Mouse (Mus musculus) heart, embryonic 10.5 days (tissue): ENCODE measurements around the gene Hapln2. TPM values are rescaled to one million over a fixed set of nuclear protein-coding genes. Genes with fewer than 3 reads are reported as not detected.

Experiments used
- DNase-seq: peaks from one replicate; pipeline ENCODE4 v3.0.0-alpha.2; 2017; ENCODE audit warnings: low spot score
- H3K27ac ChIP-seq: fragments of 300-500 bp; sonication (generic); 2 replicates; pipeline ENCODE4 v1.5.1; 2016; ENCODE audit warnings: mild to moderate bottlenecking
- H3K27me3 ChIP-seq: fragments of 300-500 bp; sonication (generic); 2 replicates; pipeline ENCODE4 v1.6.1; 2016; ENCODE audit warnings: mild to moderate bottlenecking; ENCODE audit not compliant: poor library complexity, insufficient read depth, severe bottlenecking
- H3K36me3 ChIP-seq: fragments of 300-500 bp; sonication (generic); 2 replicates; pipeline ENCODE4 v1.6.1; 2016; ENCODE audit warnings: mild to moderate bottlenecking, moderate library complexity
- H3K4me1 ChIP-seq: fragments of 300-500 bp; sonication (generic); 2 replicates; pipeline ENCODE4 v1.6.1; 2016; ENCODE audit warnings: mild to moderate bottlenecking
- H3K4me3 ChIP-seq: fragments of 300-500 bp; sonication (generic); 2 replicates; pipeline ENCODE4 v1.5.1; 2016; ENCODE audit warnings: mild to moderate bottlenecking, moderate library complexity
- H3K9me3 ChIP-seq: fragments of 300-500 bp; sonication (generic); 2 replicates; pipeline ENCODE4 v1.6.1; 2016; ENCODE audit warnings: mild to moderate bottlenecking, moderate library complexity
- WGBS: fragments of 180-500 bp; shearing (Covaris S2); methylation state at CpG from one replicate; pipeline ENCODE4 v1.1.7; 2016; 5-methylcytosine and 5-hydroxymethylcytosine counted together
- polyA plus RNA-seq: library from polyadenylated mRNA; unstranded; fragments of >200 nt; fragmentation: Nextera tagmentation; extraction: Ambion mirVana; gene quantifications from 2 replicates; pipeline ENCODE4 v1.2.1, GENCODE M21; 2016

Hapln2 gene
- polyA plus RNA-seq, 1 experiment from 2014 or later, result 0.08 TPM

GRCm38 (mm10) chr3:88030608-88031395 lies 3.4 kb upstream of the Hapln2 start:
- WGBS, result 18% methylated on average over 19 of the region's 19 CpGs
- H3K4me3 ChIP-seq, result no peak overlapping the region
- H3K4me1 ChIP-seq, result peaks cover 6% of the 10 kb centered on the region; the same call in 1 of the 2 replicates
- no peak for DNase-seq
- H3K36me3 ChIP-seq, result no peaks in the 10 kb centered on the region
- H3K27ac ChIP-seq, result no peak overlapping the region
- peaks cover 73% of the 10 kb centered on the region for H3K27me3 ChIP-seq
- H3K9me3 ChIP-seq, result no peaks in the 10 kb centered on the region

DNA sequence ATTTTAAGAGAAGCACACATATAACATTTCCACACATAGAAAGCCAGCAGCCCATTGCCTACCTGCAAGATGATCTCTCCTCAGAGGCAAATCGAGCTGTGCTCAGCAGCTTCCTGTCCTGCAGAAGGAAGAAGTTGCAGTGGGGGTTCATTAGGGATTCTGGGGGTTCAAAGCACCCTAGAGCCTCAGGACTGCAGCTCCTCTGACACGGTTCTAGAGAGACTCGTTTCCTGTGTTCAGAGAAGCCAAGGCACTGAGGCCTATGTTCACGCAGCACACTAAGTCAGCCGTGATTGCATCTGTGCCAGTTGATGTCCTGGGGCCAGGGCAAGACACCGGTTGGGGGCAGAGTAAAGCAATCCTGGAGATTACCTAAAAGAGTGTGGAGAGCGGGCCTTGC lies 560 bp downstream of the Hapln2 start:
- Histone ChIP-seq H3K27me3 (peaks cover 87% of the 10 kb centered on the region), H3K4me3 (no peak overlapping the region), H3K36me3 (no peaks in the 10 kb centered on the region), H3K4me1 (peaks cover 26% of the 10 kb centered on the region), H3K9me3 (no peaks in the 10 kb centered on the region), H3K27ac (no peak overlapping the region)
- WGBS, result 61% methylated on average over 7 of the region's 7 CpGs
- DNase-seq, result no peak

DNA sequence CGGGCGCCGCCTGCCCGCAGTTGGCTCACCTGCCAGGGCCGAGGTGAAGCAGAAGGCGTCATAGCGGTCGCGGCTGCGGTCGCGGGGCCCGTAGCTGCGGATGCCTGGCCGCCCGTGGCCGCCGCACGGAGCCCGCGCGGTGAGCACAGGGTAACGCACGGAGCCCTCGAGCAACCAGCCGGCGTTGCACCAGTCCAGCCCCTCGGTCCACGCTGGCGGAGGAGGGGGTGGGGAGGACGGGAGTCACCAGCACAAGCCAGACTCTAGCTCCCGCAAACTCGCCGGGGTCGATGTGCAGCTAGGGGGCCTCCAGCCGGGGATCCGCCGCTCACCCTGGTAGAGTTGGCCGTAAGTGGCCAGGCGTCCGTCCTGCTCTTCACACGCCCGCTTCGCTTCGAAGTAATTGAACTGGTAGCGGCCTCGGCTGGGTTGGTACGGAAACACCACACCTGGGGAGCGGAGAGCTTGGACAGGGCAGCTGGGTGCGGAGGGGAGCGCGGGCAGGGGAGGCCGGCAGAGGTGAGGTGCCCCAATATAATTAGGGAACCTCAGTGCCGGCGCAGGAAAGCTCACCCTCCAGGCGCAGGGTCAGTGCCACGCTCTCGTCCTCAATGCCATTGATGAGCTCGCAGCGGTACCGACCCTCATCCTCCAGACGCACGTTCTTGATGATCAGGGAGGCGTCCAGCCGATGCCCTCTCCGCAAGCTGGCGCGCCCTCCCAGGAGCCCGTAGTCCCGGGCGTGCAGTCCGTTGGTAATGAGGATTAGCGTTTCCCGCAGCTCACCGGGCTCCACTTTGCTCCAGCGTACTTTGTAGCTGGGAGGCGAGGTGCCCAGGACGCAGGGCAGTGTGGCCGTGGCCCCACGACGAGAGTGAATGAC lies 4.0 kb downstream of the Hapln2 start:
- under 1% methylated on average over 81 of the region's 81 CpGs for WGBS
- Histone ChIP-seq H3K4me1 (peaks cover 20% of the 10 kb centered on the region), H3K27ac (0 out of 2 replicates have a peak overlapping the region, but pooled peaks have one; percentile 36), H3K4me3 (peak overlapping the region; percentile 62), H3K9me3 (no peaks in the 10 kb centered on the region), H3K36me3 (no peaks in the 10 kb centered on the region), H3K27me3 (peaks cover 83% of the 10 kb centered on the region)
- no peak for DNase-seq

- no peaks in the 10 kb centered on the region for H3K9me3 ChIP-seq
- peak overlapping the region; percentile 62 for H3K4me3 ChIP-seq
- H3K27me3 ChIP-seq, result peaks cover 86% of the 10 kb centered on the region
- 0 out of 2 replicates have a peak overlapping the region, but pooled peaks have one; percentile 36 for H3K27ac ChIP-seq
- no peaks in the 10 kb centered on the region for H3K36me3 ChIP-seq
- WGBS, result 2% methylated on average over 66 of the region's 66 CpGs
- H3K4me1 ChIP-seq, result peaks cover 20% of the 10 kb centered on the region
- peak; percentile 96 for DNase-seq
Observed at GRCm38 (mm10) chr3:88022322-88023191, 4.8 kb downstream of the Hapln2 start.

DNA sequence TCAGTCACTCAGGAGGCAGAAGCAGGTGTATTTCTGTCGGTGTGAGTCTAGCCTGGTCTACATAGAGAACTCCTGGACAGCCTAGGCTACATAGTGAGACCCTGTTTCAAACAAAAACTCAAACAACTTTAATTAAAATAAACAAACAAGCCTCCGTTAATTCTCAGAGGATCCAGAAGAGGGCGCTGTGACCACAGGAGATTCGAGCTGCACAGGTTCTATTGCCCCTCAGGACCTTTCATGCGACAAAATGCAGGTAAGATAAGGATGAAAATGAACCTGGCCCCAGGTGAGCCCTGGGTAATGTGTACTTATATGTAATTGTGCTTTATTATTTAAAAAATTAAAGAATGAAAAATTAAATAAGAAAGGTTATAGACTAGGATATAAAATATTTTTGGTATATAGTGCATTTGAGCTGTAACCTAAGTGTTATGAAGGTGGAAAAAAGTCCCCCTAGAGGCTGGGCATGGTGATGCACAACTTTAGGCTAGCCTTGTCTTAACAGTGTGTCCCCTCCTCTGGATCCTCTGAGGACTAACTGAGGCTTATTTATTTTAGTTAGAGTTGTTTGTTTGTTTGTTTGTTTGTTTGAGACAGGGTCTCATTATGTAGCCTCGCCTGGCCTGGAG lies 16.6 kb downstream of the Hapln2 start:
- 10% methylated on average over 6 of the region's 6 CpGs for WGBS
- no peak for DNase-seq

DNA sequence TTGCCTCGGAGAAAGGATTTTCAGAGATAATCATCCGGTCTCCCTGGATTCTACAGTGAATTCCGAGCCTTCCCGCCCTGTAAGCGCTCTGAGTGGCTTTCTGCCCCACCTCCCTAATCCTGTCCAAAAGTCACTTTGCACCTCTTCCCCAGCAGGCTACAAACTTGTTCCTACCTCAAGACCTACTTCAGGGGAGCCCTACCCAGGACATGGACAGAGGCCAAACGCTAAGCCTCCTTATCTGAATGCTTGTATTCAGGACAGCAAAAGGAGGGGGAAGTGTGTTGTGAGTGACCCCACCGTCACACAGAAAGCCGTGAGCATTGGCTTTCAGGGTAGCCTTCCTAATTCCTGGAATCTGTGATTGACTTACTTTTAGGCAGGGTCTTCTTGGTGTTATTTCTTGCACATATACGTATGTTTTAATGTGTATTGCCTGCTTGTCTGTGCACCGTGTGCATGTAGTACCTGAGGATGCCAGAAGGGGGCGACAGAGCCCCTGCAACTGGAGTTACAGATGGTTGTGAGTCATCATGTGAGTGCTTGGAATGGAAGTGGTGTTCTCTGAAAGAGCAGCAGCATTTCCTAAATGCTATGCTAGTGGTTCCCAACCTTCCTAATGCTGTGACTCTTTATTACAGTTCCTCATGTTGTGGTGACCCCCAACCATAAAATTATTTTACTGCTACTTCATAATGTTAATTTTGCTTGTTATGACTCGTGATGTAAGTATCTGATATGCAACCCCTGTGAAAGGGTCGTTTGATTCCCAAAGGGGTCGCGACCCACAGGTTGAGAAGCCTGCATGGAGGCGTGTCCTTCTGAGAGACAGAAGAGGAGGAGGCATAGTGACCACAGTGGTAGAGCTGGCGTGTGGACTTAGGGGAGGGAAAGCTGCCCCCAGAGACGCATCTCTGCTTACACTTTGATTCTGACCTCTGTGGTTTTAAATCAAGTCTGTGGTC lies 21.3 kb downstream of the Hapln2 start:
- 0 out of 2 replicates have a peak, but pooled peaks cover 4% of the 10 kb centered on the region for H3K4me1 ChIP-seq
- H3K27me3 ChIP-seq, result peaks cover 54% of the 10 kb centered on the region
- no peak overlapping the region for H3K4me3 ChIP-seq
- H3K27ac ChIP-seq, result no peak overlapping the region
- no peak for DNase-seq
- WGBS, result 63% methylated on average over 18 of the region's 18 CpGs
- no peaks in the 10 kb centered on the region for H3K36me3 ChIP-seq
- peaks cover 4% of the 10 kb centered on the region; the same call in 1 of the 2 replicates for H3K9me3 ChIP-seq

More for the DNA sequence above, 16.6 kb downstream of the Hapln2 start:
- no peaks in the 10 kb centered on the region for H3K36me3 ChIP-seq
- peaks cover 22% of the 10 kb centered on the region for H3K27me3 ChIP-seq
- no peaks in the 10 kb centered on the region for H3K4me1 ChIP-seq
- no peak overlapping the region for H3K4me3 ChIP-seq
- H3K9me3 ChIP-seq, result peaks cover 4% of the 10 kb centered on the region; the same call in 1 of the 2 replicates
- no peak overlapping the region for H3K27ac ChIP-seq

DNA sequence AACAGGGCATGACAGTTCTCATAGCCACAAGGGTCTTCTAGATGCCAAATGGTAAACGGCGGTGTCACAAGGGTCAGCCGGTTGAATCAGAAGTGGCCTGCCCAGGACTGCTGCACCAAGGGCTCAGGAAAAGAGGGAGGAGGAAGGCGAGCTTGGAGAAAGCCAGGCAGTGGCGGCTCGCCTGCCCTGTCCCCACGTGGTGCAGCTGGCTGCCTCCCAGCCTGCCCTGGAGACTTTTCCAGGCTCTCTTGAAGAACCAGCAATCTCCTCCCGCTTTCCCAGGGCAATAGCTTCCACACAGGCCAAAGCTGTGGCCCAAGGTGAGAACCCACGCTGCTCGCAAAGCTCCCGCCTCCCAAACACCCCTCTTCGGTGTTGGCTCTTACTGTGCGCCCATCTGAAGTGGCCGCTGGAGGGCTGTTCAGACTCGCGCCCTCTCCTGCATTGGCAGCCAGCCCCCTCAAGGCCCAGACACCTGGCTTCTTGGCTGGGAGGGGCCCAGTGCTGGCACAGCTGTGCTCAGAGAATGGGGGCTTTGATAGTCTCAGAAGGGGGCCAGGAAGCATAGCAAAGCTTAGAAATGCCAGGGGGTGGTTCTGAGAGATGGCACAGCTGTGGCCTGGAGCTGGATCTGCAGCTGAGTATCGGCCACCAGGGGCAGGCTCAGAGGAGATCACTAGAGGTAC lies 24.9 kb downstream of the Hapln2 start:
- 0 out of 2 replicates have a peak overlapping the region, but pooled peaks have one; percentile 19 for H3K4me3 ChIP-seq
- H3K36me3 ChIP-seq, result no peaks in the 10 kb centered on the region
- peaks cover 24% of the 10 kb centered on the region for H3K4me1 ChIP-seq
- H3K9me3 ChIP-seq, result peaks cover 4% of the 10 kb centered on the region; the same call in 1 of the 2 replicates
- WGBS, result 3% methylated on average over 17 of the region's 17 CpGs
- no peak overlapping the region for H3K27ac ChIP-seq
- peaks cover 82% of the 10 kb centered on the region for H3K27me3 ChIP-seq
- no peak for DNase-seq

DNA sequence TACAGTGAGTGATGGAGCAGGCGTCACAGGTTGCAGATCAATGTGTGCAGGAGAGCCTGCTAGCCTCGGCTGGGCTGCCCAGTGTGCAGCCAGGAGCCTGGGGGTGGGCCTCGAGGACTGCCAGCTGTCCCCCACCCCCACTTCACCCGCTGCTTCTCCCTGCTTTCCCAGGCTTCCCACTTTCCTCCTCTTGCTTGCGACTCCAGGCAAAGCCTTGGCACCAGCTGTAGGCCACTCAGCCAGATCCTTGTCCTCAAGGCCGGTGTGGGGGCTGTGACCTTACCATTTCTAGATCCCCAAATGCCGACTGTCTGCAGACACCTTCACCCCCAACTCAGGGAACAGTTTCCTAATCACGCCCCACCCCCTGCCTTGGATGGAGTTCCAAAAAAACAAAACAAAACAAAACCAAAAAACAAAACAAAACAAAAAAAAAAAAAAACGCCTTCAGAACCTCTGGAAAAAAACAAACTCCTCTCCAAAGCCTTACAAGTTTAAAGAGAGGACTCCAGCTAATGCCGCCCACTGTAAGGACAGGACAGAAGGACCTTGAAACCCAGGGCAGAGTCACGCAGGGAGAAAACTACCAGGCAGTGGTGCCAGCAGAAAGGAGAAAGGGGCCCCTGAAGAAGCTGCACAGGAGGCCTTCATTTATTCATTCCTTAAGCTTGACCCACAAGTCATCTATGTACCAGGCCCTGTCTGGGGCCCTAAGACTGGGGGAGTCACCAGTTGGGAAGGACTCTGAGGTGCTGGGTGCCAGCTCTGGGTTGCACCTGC lies 26.4 kb downstream of the Hapln2 start:
- no peak for DNase-seq
- H3K9me3 ChIP-seq, result peaks cover 2% of the 10 kb centered on the region; the same call in 1 of the 2 replicates
- 11% methylated on average over 11 of the region's 11 CpGs for whole genome bisulfite sequencing
- peaks cover 96% of the 10 kb centered on the region for H3K27me3 ChIP-seq
- H3K36me3 ChIP-seq, result no peaks in the 10 kb centered on the region
- H3K4me3 ChIP-seq, result peak overlapping the region; percentile 56; the same call in 1 of the 2 replicates
- no peak overlapping the region for H3K27ac ChIP-seq
- H3K4me1 ChIP-seq, result peaks cover 36% of the 10 kb centered on the region

GRCm38 (mm10) chr3:88000181-88000580 lies 27.2 kb downstream of the Hapln2 start, which contains the start of gene Bcan:
Bcan (minus strand) TSS chr3:88000230.
- peaks cover 96% of the 10 kb centered on the region for H3K27me3 ChIP-seq
- H3K4me1 ChIP-seq, result peaks cover 36% of the 10 kb centered on the region
- no peak within 1 kb of the TSS for H3K27ac ChIP-seq
- DNase-seq, result no peak
- H3K9me3 ChIP-seq, result no peaks in the 10 kb centered on the region
- under 1% methylated on average over 39 of the region's 39 CpGs for WGBS
- H3K36me3 ChIP-seq, result no peaks in the 10 kb centered on the region
- peak within 1 kb of the TSS; percentile 56 for H3K4me3 ChIP-seq

- Histone ChIP-seq H3K9me3 (no peaks in the 10 kb centered on the region), H3K27ac (no peak overlapping the region), H3K27me3 (peaks cover 100% of the 10 kb centered on the region), H3K36me3 (no peaks in the 10 kb centered on the region), H3K4me1 (peaks cover 36% of the 10 kb centered on the region), H3K4me3 (peak overlapping the region; percentile 56)
- 1% methylated on average over 38 of the region's 38 CpGs for WGBS
- no peak for DNase-seq
Observed at GRCm38 (mm10) chr3:87999243-87999895, 28.0 kb downstream of the Hapln2 start.
